Mouse (Mus musculus) embryonic stem cell, embryonic (primary cell): ENCODE data around the gene Naxe.

ENCODE experiments used
- CTCF ChIA-PET, 4 experiments: fragments of 300-600 bp in 2 of 4; fragments of 350-600 bp in 2 of 4; sonication (Branson Sonifier 250); formaldehyde crosslinking; loops; one replicate each; lab custom pipeline; 2022; ENCODE audit warnings: inconsistent platforms in 2 of 4; lab: Charles Lee
- POLR2A ChIA-PET, 4 experiments: fragments of 300-600 bp in 2 of 4; fragments of 350-600 bp in 2 of 4; sonication (Branson Sonifier 250); formaldehyde crosslinking; loops; one replicate each; lab custom pipeline; 2022; ENCODE audit warnings: antibody characterized with exemption in 4 of 4, inconsistent platforms in 1 of 4; lab: Charles Lee

The Naxe gene

DNA sequence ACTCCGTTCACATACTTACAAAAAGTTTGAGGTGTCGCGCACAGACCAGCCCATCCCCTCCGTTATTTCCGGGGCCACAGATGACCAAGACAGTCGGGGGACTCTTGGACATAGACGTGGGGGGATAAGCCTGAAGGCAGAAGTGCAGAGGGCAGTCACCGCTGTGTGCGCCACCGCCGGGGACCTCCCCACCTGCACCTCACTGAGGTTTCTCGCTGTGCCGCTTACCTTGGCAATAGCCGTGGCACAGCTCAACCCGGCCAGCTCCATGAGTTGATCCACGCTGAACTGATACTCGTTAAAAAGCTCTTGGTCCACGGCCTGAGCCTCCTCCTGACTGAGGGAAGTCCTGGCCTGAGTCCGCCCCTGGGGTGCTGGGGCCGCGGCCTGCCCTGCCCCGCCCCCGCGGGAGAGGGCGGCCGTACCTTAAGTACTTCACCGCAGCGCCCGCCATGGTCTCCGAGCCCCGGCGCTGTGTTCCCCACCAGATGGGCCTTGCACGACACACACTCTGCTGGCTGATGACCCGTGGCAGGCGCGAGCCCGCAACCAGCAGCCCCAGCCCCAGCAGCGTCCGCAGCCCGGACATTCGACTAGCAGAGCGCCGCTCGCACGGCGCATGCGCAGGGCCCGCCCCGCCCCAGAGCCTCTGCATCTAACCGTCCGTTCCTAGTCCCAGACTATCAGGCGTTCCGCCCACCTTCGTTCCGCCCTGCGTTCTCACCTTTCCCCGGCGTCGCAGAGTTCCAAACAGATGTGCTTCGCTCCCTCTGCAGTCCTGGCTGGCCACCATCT is at the start of gene Naxe:
Gene Naxe (minus strand): TSS at position 594 of the 795 bp plus-strand sequence.
- CTCF ChIA-PET = interaction anchor here in 2 of 4 experiments (0.5 to 1.1 kb wide), 3 partner anchors 12 to 88 kb away, joined by 3 to 4 read pairs (median 3); partner anchors contain the start of gene Mef2d (in 1 of the 2)
- POLR2A ChIA-PET = interaction anchor here in 3 of 4 experiments (1.0 to 2.3 kb wide), 9 partner anchors 10 to 83 kb away, joined by 3 to 12 read pairs (median 5); partner anchors contain the start of gene Gpatch4 (in 3 of the 3)

DNA sequence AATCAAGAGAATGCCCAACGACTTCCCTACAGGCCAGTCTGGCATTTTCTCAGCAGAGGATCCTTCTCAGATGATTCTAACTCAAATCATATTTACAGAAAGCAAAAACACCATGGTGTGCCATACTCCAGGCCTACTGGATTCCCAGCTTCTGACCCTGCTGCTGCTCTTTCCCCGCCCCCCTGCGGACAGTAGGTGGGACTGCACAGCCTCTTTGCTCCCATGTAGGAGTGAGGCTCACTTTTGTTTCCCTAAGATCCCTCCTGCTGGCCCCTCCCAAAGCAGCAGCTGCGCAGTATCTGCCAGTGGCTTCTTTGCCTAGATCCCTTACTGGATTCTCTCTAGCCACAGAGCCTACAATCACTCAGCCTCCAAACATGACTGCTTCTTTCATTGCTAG is 47.8 kb upstream of the Naxe start:
- CTCF ChIA-PET = interaction anchor here (0.5 to 1.8 kb wide), 14 partner anchors 9 to 138 kb away, joined by 3 to 10 read pairs (median 3); partner anchors contain the start of gene Hapln2 (in 1 of the 4)
- POLR2A ChIA-PET = interaction anchor here in 3 of 4 experiments (0.6 to 1.6 kb wide), 7 partner anchors 10 to 331 kb away, joined by 3 to 5 read pairs (median 4); partner anchors contain the start of gene Mef2d (in 1 of the 3)

- CTCF ChIA-PET = interaction anchor here in 2 of 4 experiments (0.7 to 1.3 kb wide), 3 partner anchors 17 to 140 kb away, joined by 3 read pairs; no protein-coding TSS in a partner anchor
- POLR2A ChIA-PET = interaction anchor here in 2 of 4 experiments (1.1 to 1.3 kb wide), 2 partner anchors 8 to 53 kb away, joined by 3 read pairs; no protein-coding TSS in a partner anchor
These were observed 44.3 kb upstream of the Naxe start for GRCm38 (mm10) chr3:88102611-88103010.

GRCm38 (mm10) chr3:88102196-88102595 is 43.9 kb upstream of the Naxe start:
- ChIA-PET POLR2A (interaction anchor here in 2 of 4 experiments (1.1 to 1.3 kb wide), 2 partner anchors 9 to 54 kb away, joined by 3 read pairs; no protein-coding TSS in a partner anchor), CTCF (interaction anchor here in 1 of 4 experiments (0.7 to 1.3 kb wide), 2 partner anchors 17 to 140 kb away, joined by 3 read pairs; no protein-coding TSS in a partner anchor)

DNA sequence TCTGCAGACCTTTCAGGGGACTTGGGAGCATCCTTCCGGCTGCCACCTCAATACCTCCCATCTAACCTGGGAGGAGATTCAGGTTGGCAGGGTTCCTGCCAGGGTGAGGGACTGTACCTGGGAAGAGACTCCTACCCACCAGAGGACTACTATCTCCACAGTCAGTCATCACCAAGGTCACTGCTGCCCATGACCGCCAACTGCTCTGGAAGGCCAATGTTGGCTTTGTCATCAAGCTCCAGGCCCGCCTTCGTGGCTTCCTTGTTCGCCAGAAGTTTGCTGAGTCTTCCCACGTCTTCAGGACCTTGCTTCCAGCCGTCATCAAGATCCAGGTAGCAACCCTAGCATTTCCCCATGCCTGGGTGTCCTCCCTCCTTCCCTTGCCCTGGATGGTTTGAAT is 43.4 kb upstream of the Naxe start:
- ChIA-PET POLR2A (interaction anchor here in 2 of 4 experiments (1.1 to 1.3 kb wide), 2 partner anchors 9 to 54 kb away, joined by 3 read pairs; no protein-coding TSS in a partner anchor), CTCF (interaction anchor here in 1 of 4 experiments (1.3 kb wide), 1 partner anchor 141 kb away, joined by 3 read pairs; no protein-coding TSS in a partner anchor)

DNA sequence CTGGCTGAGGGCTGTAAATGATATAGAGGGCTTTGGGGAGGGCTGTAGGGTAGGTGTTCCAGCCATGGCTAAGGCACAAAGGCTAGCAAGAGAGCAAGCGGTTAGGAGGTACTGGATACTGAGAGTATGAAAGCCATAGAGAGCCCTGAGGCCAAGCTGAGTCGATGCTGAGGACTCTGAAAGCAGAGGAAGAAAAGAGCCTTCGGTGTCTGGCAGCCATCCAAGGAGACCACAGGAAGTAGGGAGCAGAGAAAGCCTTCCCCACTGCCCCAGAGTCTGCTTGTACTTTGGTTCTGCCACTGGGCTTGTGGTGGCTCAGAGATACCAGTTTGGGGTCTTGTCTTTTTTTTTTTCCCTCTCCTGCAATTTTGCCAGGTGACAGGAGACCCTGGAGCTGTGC is 42.0 kb upstream of the Naxe start:
- ChIA-PET CTCF (no interaction called here), POLR2A (interaction anchor here in 2 of 4 experiments (0.6 to 1.1 kb wide), 2 partner anchors 12 to 103 kb away, joined by 3 read pairs; no protein-coding TSS in a partner anchor)

DNA sequence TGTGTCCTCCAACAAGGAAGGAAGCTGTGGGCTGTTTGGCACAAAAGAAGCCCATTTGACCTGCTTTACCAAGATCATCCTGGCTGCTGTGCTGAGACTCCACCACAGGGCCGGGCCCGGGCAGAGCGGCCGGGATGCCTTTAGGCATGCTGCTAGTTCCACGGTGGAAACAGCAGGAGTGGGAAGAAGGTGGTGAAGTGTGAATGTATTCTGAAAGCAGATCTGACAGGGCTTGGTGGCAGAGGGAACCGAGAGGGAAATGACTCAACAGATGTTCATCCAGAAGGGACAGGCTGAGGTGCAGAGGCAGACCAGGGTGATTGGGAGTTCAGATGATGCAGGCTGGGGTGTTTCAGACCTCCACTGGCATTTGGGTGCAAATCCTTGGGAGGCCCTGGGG is 39.4 kb upstream of the Naxe start:
- ChIA-PET POLR2A (interaction anchor here in 3 of 4 experiments (0.6 to 1.6 kb wide), 4 partner anchors 10 to 1817 kb away, joined by 3 to 4 read pairs (median 3); no protein-coding TSS in a partner anchor), CTCF (interaction anchor here in 1 of 4 experiments (0.9 kb wide), 1 partner anchor 111 kb away, joined by 3 read pairs; no protein-coding TSS in a partner anchor)

DNA sequence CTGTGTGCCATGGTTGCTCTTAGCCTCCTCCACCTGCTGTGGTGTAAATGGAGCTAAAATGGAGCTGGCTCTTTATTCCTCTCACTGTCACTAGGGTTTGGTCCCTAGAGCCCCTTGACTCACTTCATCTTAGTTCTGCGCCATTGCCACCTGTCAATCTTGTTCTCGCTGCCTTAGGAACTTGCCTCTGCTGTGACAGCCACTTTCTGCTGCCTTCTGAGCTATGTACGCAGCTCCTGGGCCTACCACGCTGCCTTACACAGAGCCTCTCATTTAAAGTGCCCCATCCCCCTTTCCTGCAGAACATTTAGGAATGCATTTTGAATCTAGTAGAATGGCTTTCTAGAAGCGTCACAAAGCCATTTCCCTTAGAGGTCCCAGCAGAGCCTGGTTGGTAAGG is 35.8 kb upstream of the Naxe start:
- ChIA-PET POLR2A (interaction anchor here in 3 of 4 experiments (0.6 to 1.3 kb wide), 11 partner anchors 12 to 353 kb away, joined by 3 to 6 read pairs (median 4); partner anchors contain the start of gene Iqgap3 (in 2 of the 3)), CTCF (interaction anchor here in 1 of 4 experiments (1.1 to 1.6 kb wide), 3 partner anchors 12 to 148 kb away, joined by 3 to 4 read pairs (median 4); no protein-coding TSS in a partner anchor)

DNA sequence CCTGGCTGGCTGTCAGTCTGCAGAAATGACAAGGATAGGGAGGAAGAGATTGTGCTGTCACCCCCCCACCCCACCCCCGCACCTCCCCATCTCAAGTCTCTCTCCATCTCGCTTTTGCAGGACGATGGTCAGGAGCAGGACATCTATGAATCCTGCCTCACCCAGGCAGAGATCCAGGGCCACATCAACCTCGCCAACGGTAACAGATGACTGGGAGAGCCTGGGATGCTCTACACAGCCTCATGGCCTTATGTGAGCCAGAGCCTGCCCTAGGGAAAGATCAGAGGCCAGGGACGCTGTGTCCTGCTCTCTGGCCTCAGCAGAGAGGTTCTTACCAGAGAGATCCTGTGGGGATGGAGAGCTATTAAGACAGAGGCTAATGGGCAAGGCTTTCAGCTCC is 32.3 kb upstream of the Naxe start:
- POLR2A ChIA-PET = interaction anchor here in 3 of 4 experiments (0.5 to 2.4 kb wide), 4 partner anchors 9 to 142 kb away, joined by 3 to 19 read pairs (median 4); partner anchors contain the start of gene Iqgap3 (in 1 of the 3)
- CTCF ChIA-PET = interaction anchor here in 2 of 4 experiments (0.6 to 0.7 kb wide), 2 partner anchors 402 to 471 kb away, joined by 3 read pairs; no protein-coding TSS in a partner anchor

- POLR2A ChIA-PET = interaction anchor here in 2 of 4 experiments (0.5 to 2.4 kb wide), 4 partner anchors 9 to 85 kb away, joined by 3 to 5 read pairs (median 3); partner anchors contain the start of gene Iqgap3 (in 1 of the 2)
- CTCF ChIA-PET = interaction anchor here in 1 of 4 experiments (0.6 to 1.0 kb wide), 3 partner anchors 59 to 401 kb away, joined by 3 to 6 read pairs (median 4); no protein-coding TSS in a partner anchor
These were observed 31.8 kb upstream of the Naxe start for GRCm38 (mm10) chr3:88090106-88090505.

DNA sequence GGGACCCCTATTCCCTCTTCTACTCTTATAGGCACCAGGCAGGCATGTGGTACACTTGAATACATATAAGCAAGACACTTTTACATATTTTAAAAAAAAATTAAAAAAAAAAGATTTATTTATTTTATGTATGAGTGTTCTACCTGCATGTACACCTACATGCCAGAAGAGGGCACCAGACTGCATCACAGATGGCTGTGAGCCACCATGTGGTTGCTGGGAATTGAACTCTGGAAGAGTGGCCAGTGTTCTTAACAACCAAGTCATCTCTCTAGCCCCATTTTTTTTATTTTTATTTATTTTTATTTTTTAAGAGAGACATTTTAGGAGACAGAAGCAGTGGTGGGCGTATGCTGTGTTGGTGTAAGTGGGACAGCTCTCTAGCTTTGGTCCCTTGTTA is 29.4 kb upstream of the Naxe start:
- CTCF ChIA-PET = interaction anchor here (0.6 to 1.5 kb wide), 7 partner anchors 17 to 155 kb away, joined by 3 to 8 read pairs (median 3); no protein-coding TSS in a partner anchor
- POLR2A ChIA-PET = interaction anchor here in 2 of 4 experiments (0.7 to 1.4 kb wide), 6 partner anchors 20 to 577 kb away, joined by 3 to 4 read pairs (median 4); no protein-coding TSS in a partner anchor

- ChIA-PET POLR2A (interaction anchor here in 2 of 4 experiments (0.6 to 1.7 kb wide), 3 partner anchors 89 to 346 kb away, joined by 3 to 5 read pairs (median 4); no protein-coding TSS in a partner anchor), CTCF (interaction anchor here in 3 of 4 experiments (0.6 to 1.3 kb wide), 6 partner anchors 17 to 351 kb away, joined by 3 to 4 read pairs (median 3); no protein-coding TSS in a partner anchor)
These were observed 27.2 kb upstream of the Naxe start for GRCm38 (mm10) chr3:88085459-88085858.

DNA sequence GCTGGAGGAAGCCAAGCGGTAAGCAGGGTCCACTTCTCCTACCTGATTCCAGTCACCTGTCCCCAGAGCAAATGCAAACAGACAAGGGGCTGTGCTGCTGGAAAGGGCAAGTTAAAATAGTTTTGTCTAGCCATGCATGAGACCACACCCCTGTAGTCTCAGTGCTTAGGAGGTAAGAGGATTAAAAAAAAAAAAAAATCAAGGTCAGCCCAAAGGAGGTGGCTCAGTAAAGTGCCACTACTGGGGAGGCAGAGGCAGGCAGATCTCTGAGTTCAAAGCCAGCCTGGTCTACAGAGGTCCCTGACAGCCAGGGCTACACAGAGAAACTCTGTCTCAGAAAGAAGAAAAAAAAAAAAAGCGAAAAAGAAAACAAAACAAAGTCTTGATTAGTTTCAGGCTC is 25.7 kb upstream of the Naxe start:
- CTCF ChIA-PET = interaction anchor here in 2 of 4 experiments (0.7 to 0.9 kb wide), 3 partner anchors 22 to 742 kb away, joined by 3 read pairs; no protein-coding TSS in a partner anchor
- POLR2A ChIA-PET = interaction anchor here in 3 of 4 experiments (0.6 to 1.0 kb wide), 4 partner anchors 24 to 469 kb away, joined by 3 to 6 read pairs (median 4); partner anchors contain the start of gene Ubqln4 (in 1 of the 3)

- CTCF ChIA-PET = interaction anchor here in 3 of 4 experiments (0.7 to 2.0 kb wide), 11 partner anchors 10 to 164 kb away, joined by 3 to 14 read pairs (median 6); partner anchors contain the start of gene Nes (in 3 of the 3)
- POLR2A ChIA-PET = interaction anchor here in 3 of 4 experiments (0.8 to 3.4 kb wide), 24 partner anchors 10 to 197 kb away, joined by 3 to 15 read pairs (median 4); partner anchors contain the start of genes Hdgf (in 1 of the 3), Nes (in 1 of the 3) and Prcc (in 1 of the 3)
These were observed 24.4 kb upstream of the Naxe start for GRCm38 (mm10) chr3:88082663-88083062.

GRCm38 (mm10) chr3:88082224-88082618 is 23.9 kb upstream of the Naxe start:
- POLR2A ChIA-PET = interaction anchor here in 3 of 4 experiments (0.8 to 3.4 kb wide), 44 partner anchors 9 to 254 kb away, joined by 3 to 15 read pairs (median 4); partner anchors contain the start of genes Prcc (in 2 of the 3), Smg5 (in 2 of the 3), Tmem79 (in 2 of the 3) and Bcan (in 1 of the 3)
- CTCF ChIA-PET = interaction anchor here (0.6 to 2.0 kb wide), 22 partner anchors 10 to 164 kb away, joined by 3 to 14 read pairs (median 5); partner anchors contain the start of gene Nes (in 3 of the 4)

- ChIA-PET CTCF (interaction anchor here (0.6 to 2.0 kb wide), 29 partner anchors 9 to 277 kb away, joined by 3 to 14 read pairs (median 4); partner anchors contain the start of genes Nes (in 3 of the 4) and Mef2d (in 1 of the 4)), POLR2A (interaction anchor here in 3 of 4 experiments (0.6 to 3.4 kb wide), 63 partner anchors 9 to 254 kb away, joined by 3 to 15 read pairs (median 4); partner anchors contain the start of genes Prcc (in 2 of the 3), Smg5 (in 2 of the 3), Tmem79 (in 2 of the 3) and Bcan (in 1 of the 3))
These were observed 23.3 kb upstream of the Naxe start, which contains the start of gene Iqgap3 for GRCm38 (mm10) chr3:88081345-88082223. Gene Iqgap3, plus strand, starts transcription at chr3:88081971.
